ENCODE assay signal across 20 mouse cellular contexts in the genomic region with DNA sequence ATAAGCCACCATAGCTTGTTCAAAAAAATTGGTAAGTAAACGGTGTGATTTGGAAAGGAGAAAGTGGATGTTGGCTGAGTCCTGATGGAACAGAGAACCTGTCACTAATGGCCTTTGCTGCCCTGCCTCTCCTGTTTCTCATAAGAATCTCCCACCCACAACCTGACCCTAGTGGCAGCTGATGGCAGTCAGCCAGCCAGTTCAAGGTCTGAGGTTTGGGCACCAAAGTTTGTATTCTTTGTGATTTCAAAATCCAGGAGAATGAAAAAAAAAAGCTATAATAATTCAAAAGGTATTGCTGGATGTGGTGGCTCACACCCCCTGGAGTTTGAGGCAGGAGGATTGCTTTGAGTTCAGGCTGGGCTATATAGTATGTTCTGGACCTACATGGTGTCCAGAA. TPM values are rescaled to one million over a fixed set of nuclear protein-coding genes. Genes with fewer than 3 reads are reported as not detected.
DNase-seq lines count a peak whose midpoint lies in the region; ATAC-seq lines count a peak whose summit lies in the region.
"Had no signal": no experiment of that assay in that cellular context is flagged by ENCODE, and none has a peak within 500 bp of the region (broad histone marks: within the 10 kb centered on the region; RNA-seq: fewer than 3 reads in every experiment).

No protein-coding gene starts in this region.

- H3K9ac ChIP-seq in hindbrain, embryonic 15.5 days, result no peak overlapping the region
- no peak overlapping the region for H3K9ac ChIP-seq in hindbrain, embryonic 11.5 days (ENCODE audit: low read depth, low read length)
- no peak overlapping the region for H3K9ac ChIP-seq in midbrain, embryonic 15.5 days
- no peak overlapping the region for H3K9ac ChIP-seq in neural tube, embryonic 15.5 days (replicated peaks)
- H3K9ac ChIP-seq: embryonic facial prominence, embryonic 13.5 days; forebrain, embryonic 13.5 days had no signal

- DNase-seq in adrenal gland, postnatal 36 days, result peak; percentile 37 to 64
- no peak for DNase-seq in adrenal gland, adult 18-20 months (ENCODE audit: low spot score in 2 of 2)
- no peak for DNase-seq in hindbrain, embryonic 11.5 days (ENCODE audit: low spot score)
- no peak for DNase-seq in midbrain, embryonic 10.5 days (ENCODE audit: low spot score)
- no peak for DNase-seq in embryo, embryonic 11 days
- DNase-seq: gastrocnemius, postnatal 10 days; heart, adult 18-20 months; heart, postnatal 10 days; heart, postnatal 4 days had no signal

- no peaks in the 10 kb centered on the region for H3K9me3 ChIP-seq in hindbrain, embryonic 15.5 days
- no peaks in the 10 kb centered on the region for H3K9me3 ChIP-seq in hindbrain, embryonic 11.5 days (ENCODE audit: control insufficient read depth, low read length)
- no peaks in the 10 kb centered on the region for H3K9me3 ChIP-seq in midbrain, embryonic 15.5 days
- no peaks in the 10 kb centered on the region for H3K9me3 ChIP-seq in midbrain, embryonic 10.5 days (replicated peaks)
- H3K9me3 ChIP-seq in neural tube, embryonic 15.5 days (replicated peaks), result no peaks in the 10 kb centered on the region
- H3K9me3 ChIP-seq: embryonic facial prominence, embryonic 13.5 days; forebrain, embryonic 13.5 days; heart, embryonic 10.5 days; hindbrain, embryonic 13.5 days had no signal

- H3K4me1 ChIP-seq in hindbrain, embryonic 15.5 days (replicated peaks), result peaks cover 21% of the 10 kb centered on the region
- H3K4me1 ChIP-seq in hindbrain, embryonic 11.5 days (replicated peaks; ENCODE audit: control insufficient read depth, insufficient read depth, low read length), result peaks cover 3% of the 10 kb centered on the region; the same call in 1 of the 2 replicates
- H3K4me1 ChIP-seq in midbrain, embryonic 15.5 days, result 0 out of 2 replicates have a peak, but pooled peaks cover 5% of the 10 kb centered on the region
- peaks cover 14% of the 10 kb centered on the region for H3K4me1 ChIP-seq in midbrain, embryonic 10.5 days
- peaks cover 23% of the 10 kb centered on the region for H3K4me1 ChIP-seq in neural tube, embryonic 15.5 days

- H3K36me3 ChIP-seq in hindbrain, embryonic 15.5 days, result no peaks in the 10 kb centered on the region
- H3K36me3 ChIP-seq in hindbrain, embryonic 11.5 days (ENCODE audit: control insufficient read depth, insufficient read depth, low read length), result no peaks in the 10 kb centered on the region
- no peaks in the 10 kb centered on the region for H3K36me3 ChIP-seq in midbrain, embryonic 15.5 days (replicated peaks)
- no peaks in the 10 kb centered on the region for H3K36me3 ChIP-seq in midbrain, embryonic 10.5 days
- H3K36me3 ChIP-seq in neural tube, embryonic 15.5 days, result no peaks in the 10 kb centered on the region
- H3K36me3 ChIP-seq: embryonic facial prominence, embryonic 13.5 days; heart, embryonic 10.5 days; hindbrain, embryonic 13.5 days had no signal

- no peak for ATAC-seq in hindbrain, embryonic 15.5 days (ENCODE audit: low FRiP score, low read depth)
- ATAC-seq in hindbrain, embryonic 11.5 days (ENCODE audit: low FRiP score), result no peak
- no peak for ATAC-seq in midbrain, embryonic 15.5 days (replicated peaks)
- ATAC-seq in neural tube, embryonic 15.5 days (ENCODE audit: low FRiP score), result no peak
- ATAC-seq: forebrain, embryonic 13.5 days; inflammation-experienced regulatory T-cells, adult 6 months; intestine, postnatal 0 days had no signal

- 89% methylated on average over 1 of the region's 1 CpGs for WGBS in hindbrain, embryonic 15.5 days
- WGBS in hindbrain, embryonic 11.5 days, result 96% methylated on average over 1 of the region's 1 CpGs
- WGBS in midbrain, embryonic 15.5 days, result 85% methylated on average over 1 of the region's 1 CpGs
- 91% methylated on average over 1 of the region's 1 CpGs for WGBS in midbrain, embryonic 10.5 days
- 92% methylated on average over 1 of the region's 1 CpGs for WGBS in neural tube, embryonic 15.5 days

- H3K27me3 ChIP-seq in hindbrain, embryonic 15.5 days, result peaks cover 47% of the 10 kb centered on the region
- H3K27me3 ChIP-seq in hindbrain, embryonic 11.5 days (ENCODE audit: control insufficient read depth, insufficient read depth, low read length), result peaks cover 45% of the 10 kb centered on the region
- peaks cover 32% of the 10 kb centered on the region for H3K27me3 ChIP-seq in midbrain, embryonic 15.5 days (replicated peaks)
- peaks cover 70% of the 10 kb centered on the region for H3K27me3 ChIP-seq in midbrain, embryonic 10.5 days (ENCODE audit: low read depth, poor library complexity, severe bottlenecking)
- peaks cover 45% of the 10 kb centered on the region for H3K27me3 ChIP-seq in neural tube, embryonic 15.5 days (replicated peaks)

- H3K4me3 ChIP-seq in hindbrain, embryonic 15.5 days, result no peak overlapping the region
- no peak overlapping the region for H3K4me3 ChIP-seq in hindbrain, embryonic 11.5 days (ENCODE audit: low read depth, low read length)
- H3K4me3 ChIP-seq in midbrain, embryonic 15.5 days, result no peak overlapping the region
- no peak overlapping the region for H3K4me3 ChIP-seq in midbrain, embryonic 10.5 days
- no peak overlapping the region for H3K4me3 ChIP-seq in neural tube, embryonic 15.5 days (replicated peaks)
- H3K4me3 ChIP-seq: embryonic facial prominence, embryonic 13.5 days; heart, embryonic 10.5 days had no signal

- 0 out of 2 replicates have a peak overlapping the region, but pooled peaks have one; percentile 92 for H3K27ac ChIP-seq in hindbrain, embryonic 15.5 days (replicated peaks)
- H3K27ac ChIP-seq in hindbrain, embryonic 11.5 days (ENCODE audit: low read depth, low read length), result no peak overlapping the region
- no peak overlapping the region for H3K27ac ChIP-seq in midbrain, embryonic 15.5 days
- no peak overlapping the region for H3K27ac ChIP-seq in midbrain, embryonic 10.5 days (replicated peaks)
- H3K27ac ChIP-seq in neural tube, embryonic 15.5 days (replicated peaks), result no peak overlapping the region
- H3K27ac ChIP-seq: embryonic facial prominence, embryonic 13.5 days; forebrain, embryonic 13.5 days; heart, embryonic 10.5 days; hindbrain, embryonic 13.5 days had no signal

- peak overlapping the region; percentile 85; the same call in 1 of the 2 replicates for H3K4me2 ChIP-seq in hindbrain, embryonic 15.5 days
- no peak overlapping the region for H3K4me2 ChIP-seq in hindbrain, embryonic 11.5 days (replicated peaks; ENCODE audit: low read depth, low read length)
- H3K4me2 ChIP-seq in midbrain, embryonic 15.5 days, result peak overlapping the region; percentile 73; the same call in 1 of the 2 replicates
- H3K4me2 ChIP-seq in neural tube, embryonic 15.5 days, result peak overlapping the region; percentile 84

RNA-seq across cellular contexts. Expression of a gene that starts 1.8 kb away (rescaled TPM):
- 1 to 10 TPM; 2.8 to 6.7 TPM for total RNA-seq in adrenal gland, postnatal 36 days (2021)
- total RNA-seq in adrenal gland, adult 18-20 months (2021), result 1 to 10 TPM; 4.4 to 5.4 TPM
- 10.3 and 12.7 TPM in 2 replicates for polyA plus RNA-seq in hindbrain, embryonic 15.5 days (2015; fragmentation: Nextera tagmentation; extraction: Ambion mirVana)
- polyA plus RNA-seq in hindbrain, embryonic 11.5 days (2014; fragmentation: Nextera tagmentation; extraction: Ambion mirVana), result 1.5 and 2.1 TPM in 2 replicates
- 8.7 and 11.1 TPM in 2 replicates for polyA plus RNA-seq in midbrain, embryonic 15.5 days (2015; fragmentation: Nextera tagmentation; extraction: Ambion mirVana)
- polyA plus RNA-seq in midbrain, embryonic 10.5 days (2016; fragmentation: Nextera tagmentation; extraction: Ambion mirVana), result 0.58 and 1.1 TPM in 2 replicates
- polyA plus RNA-seq in neural tube, embryonic 15.5 days (2015; fragmentation: Nextera tagmentation; extraction: Ambion mirVana), result 11.4 and 11.7 TPM in 2 replicates
- total RNA-seq: common myeloid progenitor, adult 5-6 weeks; gastrocnemius, postnatal 4 days had no signal

RNA-seq across cellular contexts. Expression of a gene that starts 33.0 kb away (rescaled TPM):
- 100 to 1,000 TPM; 147 to 366 TPM for total RNA-seq in adrenal gland, postnatal 36 days (2021)
- 100 to 1,000 TPM; 143 to 261 TPM for total RNA-seq in adrenal gland, adult 18-20 months (2021)
- 101 and 105 TPM in 2 replicates for polyA plus RNA-seq in hindbrain, embryonic 15.5 days (2015; fragmentation: Nextera tagmentation; extraction: Ambion mirVana)
- polyA plus RNA-seq in hindbrain, embryonic 11.5 days (2014; fragmentation: Nextera tagmentation; extraction: Ambion mirVana), result 99.4 and 106 TPM in 2 replicates
- polyA plus RNA-seq in midbrain, embryonic 15.5 days (2015; fragmentation: Nextera tagmentation; extraction: Ambion mirVana), result 85.5 and 87.5 TPM in 2 replicates
- polyA plus RNA-seq in midbrain, embryonic 10.5 days (2016; fragmentation: Nextera tagmentation; extraction: Ambion mirVana), result 100 and 133 TPM in 2 replicates
- polyA plus RNA-seq in neural tube, embryonic 15.5 days (2015; fragmentation: Nextera tagmentation; extraction: Ambion mirVana), result 128 and 131 TPM in 2 replicates

Comparison
In these comparisons a context has a peak if more than half of its experiments do, and no peak if none do; other contexts are left out.
1. DNase-seq: peak in adrenal gland, postnatal 36 days (2 of 2); none in adrenal gland, adult 18-20 months (0 of 2), hindbrain, embryonic 11.5 days (single experiment), midbrain, embryonic 10.5 days (single experiment) and embryo, embryonic 11 days (single experiment).